Mouse (Mus musculus): Measurements from ENCODE around the gene Men1.

- TF ChIP-seq POLR2A (IDR thresholded peaks at IDR 0.05; ENCODE audit: low read depth, low read length): no peak
- TF ChIP-seq CTCF (IDR thresholded peaks at IDR 0.05; ENCODE audit: extremely low read depth, insufficient read length, insufficient replicate concordance, low read depth, low read length): no peak
These were observed 28.6 kb upstream of the Men1 start, which contains the start of gene Cdc42bpg for GRCm38 (mm10) chr19:6306137-6306551.
